Mouse (Mus musculus): ENCODE data around the gene B3gnt3.
A peak's percentile ranks its signal among the peaks of the same experiment; 100 is the strongest.
"Not testable (repeated sequence)": the region's sequence is repeated elsewhere in the genome, so short reads cannot be mapped to it uniquely, and the experiment has no call there.

B3gnt3 gene

GRCm38 (mm10) chr8:71711574-71711973 is 10.0 kb upstream of the B3gnt3 start:
- no peak for DNase-seq (ENCODE audit: low spot score in 2 of 2)

- peak; percentile 48 to 88 for DNase-seq (ENCODE audit: low spot score in 2 of 2)
These were observed 8.3 kb upstream of the B3gnt3 start for GRCm38 (mm10) chr8:71709800-71710446.

GRCm38 (mm10) chr8:71709134-71709799 is 7.7 kb upstream of the B3gnt3 start:
- DNase-seq (ENCODE audit: low spot score in 2 of 2), result no peak

GRCm38 (mm10) chr8:71707874-71708273 is 6.3 kb upstream of the B3gnt3 start:
- no peak for DNase-seq (ENCODE audit: low spot score in 2 of 2)

- not testable (repeated sequence) for DNase-seq (ENCODE audit: low spot score in 2 of 2)
These were observed 1.8 kb upstream of the B3gnt3 start for GRCm38 (mm10) chr8:71703400-71703799.

- DNase-seq (ENCODE audit: low spot score in 2 of 2), result peak; percentile 19 to 32
These were observed 1.3 kb upstream of the B3gnt3 start for GRCm38 (mm10) chr8:71702923-71703322.

GRCm38 (mm10) chr8:71702087-71702432 is 471 bp upstream of the B3gnt3 start:
- no peak for DNase-seq (ENCODE audit: low spot score in 2 of 2)

- DNase-seq (ENCODE audit: low spot score in 2 of 2), result peak in 1 of 2 experiments; percentile 30
These were observed 908 bp downstream of the B3gnt3 start for GRCm38 (mm10) chr8:71700493-71701269.

- DNase-seq (ENCODE audit: low spot score in 2 of 2), result not testable (repeated sequence)
These were observed 6.1 kb downstream of the B3gnt3 start for GRCm38 (mm10) chr8:71695456-71695855.

- no peak for DNase-seq (ENCODE audit: low spot score in 2 of 2)
These were observed 8.2 kb downstream of the B3gnt3 start for GRCm38 (mm10) chr8:71693166-71694041.

GRCm38 (mm10) chr8:71692509-71692908 is 9.1 kb downstream of the B3gnt3 start:
- no peak for DNase-seq (ENCODE audit: low spot score in 2 of 2)

GRCm38 (mm10) chr8:71689028-71689427 is 12.6 kb downstream of the B3gnt3 start, which contains the start of gene Insl3:
Gene Insl3 (plus strand): TSS chr8:71689214.
- no peak for DNase-seq (ENCODE audit: low spot score in 2 of 2)

GRCm38 (mm10) chr8:71687616-71688015 is 14.0 kb downstream of the B3gnt3 start:
- DNase-seq (ENCODE audit: low spot score in 2 of 2), result no peak

- no peak for DNase-seq (ENCODE audit: low spot score in 2 of 2)
These were observed 15.3 kb downstream of the B3gnt3 start for GRCm38 (mm10) chr8:71686143-71686734.

- DNase-seq (ENCODE audit: low spot score in 2 of 2), result no peak
These were observed 16.0 kb downstream of the B3gnt3 start for GRCm38 (mm10) chr8:71685573-71685972.

GRCm38 (mm10) chr8:71684701-71685100 is 16.9 kb downstream of the B3gnt3 start:
- no peak for DNase-seq (ENCODE audit: low spot score in 2 of 2)

GRCm38 (mm10) chr8:71682832-71683231 is 18.8 kb downstream of the B3gnt3 start:
- DNase-seq (ENCODE audit: low spot score in 2 of 2), result no peak

GRCm38 (mm10) chr8:71681369-71681915 is 20.1 kb downstream of the B3gnt3 start:
- DNase-seq (ENCODE audit: low spot score in 2 of 2), result no peak

GRCm38 (mm10) chr8:71680471-71680870 is 21.1 kb downstream of the B3gnt3 start:
- DNase-seq (ENCODE audit: low spot score in 2 of 2), result no peak

- DNase-seq (ENCODE audit: low spot score in 2 of 2), result no peak
These were observed 21.9 kb downstream of the B3gnt3 start for GRCm38 (mm10) chr8:71679550-71680168.
